25 mouse cellular contexts compared by ENCODE assay signal in genomic region chr13:71949859-71950258, GRCm38 (mm10). TPM values are rescaled to one million over a fixed set of nuclear protein-coding genes. Genes with fewer than 3 reads are reported as not detected.
DNase-seq lines count a peak whose midpoint lies in the region; ATAC-seq and TF ChIP-seq lines count a peak whose summit lies in the region.
"Had no signal": no experiment of that assay in that cellular context is flagged by ENCODE, and none has a peak within 500 bp of the region (broad histone marks: within the 10 kb centered on the region; RNA-seq: fewer than 3 reads in every experiment).

No protein-coding gene starts in this region.

- no peak for TF ChIP-seq CTCF in lung, postnatal 0 days (IDR thresholded peaks at IDR 0.05)

- H3K4me2 ChIP-seq in kidney, embryonic 14.5 days (replicated peaks; ENCODE audit: low read depth, low read length): no peak overlapping the region
- H3K4me2 ChIP-seq in lung, postnatal 0 days (replicated peaks; ENCODE audit: low read depth, low read length): no peak overlapping the region
- H3K4me2 ChIP-seq: hindbrain, embryonic 12.5 days; limb, embryonic 15.5 days; neural tube, embryonic 15.5 days had no signal

- H3K27ac ChIP-seq in kidney, embryonic 14.5 days (ENCODE audit: low read depth, low read length): no peak overlapping the region
- no peak overlapping the region for H3K27ac ChIP-seq in lung, postnatal 0 days (ENCODE audit: low read length)
- H3K27ac ChIP-seq: embryonic facial prominence, embryonic 10.5 days; forebrain, embryonic 10.5 days; hindbrain, embryonic 12.5 days; left cerebral cortex, adult 2 months; limb, embryonic 15.5 days; liver, embryonic 14.5 days; midbrain, embryonic 10.5 days; neural tube, embryonic 15.5 days had no signal

- H3K27me3 ChIP-seq in kidney, embryonic 14.5 days (ENCODE audit: control insufficient read depth, insufficient read depth, low read length): peaks cover 54% of the 10 kb centered on the region
- no peaks in the 10 kb centered on the region for H3K27me3 ChIP-seq in lung, postnatal 0 days (replicated peaks; ENCODE audit: insufficient read depth, low read length)
- H3K27me3 ChIP-seq: CH12.LX had no signal

- no peak overlapping the region for H3K4me3 ChIP-seq in kidney, embryonic 14.5 days (ENCODE audit: low read length)
- H3K4me3 ChIP-seq in lung, postnatal 0 days (ENCODE audit: low read depth, low read length): no peak overlapping the region
- H3K4me3 ChIP-seq: embryonic facial prominence, embryonic 10.5 days; forebrain, embryonic 10.5 days; hindbrain, embryonic 12.5 days; left cerebral cortex, adult 2 months; limb, embryonic 15.5 days; midbrain, embryonic 10.5 days; neural tube, embryonic 15.5 days had no signal

- peak; percentile 60 to 67 for DNase-seq in kidney, adult 8-10 months
- DNase-seq in kidney, postnatal 36 days: peak; percentile 74 to 78
- peak; percentile 62 for DNase-seq in lung, postnatal 0 days (ENCODE audit: low spot score)
- DNase-seq in thymus, postnatal 36 days: no peak
- DNase-seq in layer of hippocampus, postnatal 36 days: no peak
- no peak for DNase-seq in layer of hippocampus, adult 9-10 months (ENCODE audit: low spot score)
- DNase-seq: adrenal gland, adult 2 months; B cell, adult 2 months; cerebellum, adult 11 months; cerebellum, adult 9-11 months; forebrain, postnatal 0 days; gastrocnemius, postnatal 25 days; left cerebral cortex, postnatal 4 days had no signal

- no peak for ATAC-seq in kidney, embryonic 14.5 days (ENCODE audit: low FRiP score, low TSS enrichment)
- ATAC-seq in lung, postnatal 0 days: peak; percentile 78
- ATAC-seq: forebrain, postnatal 0 days; intestine, postnatal 0 days had no signal

- no peak overlapping the region for H3K9ac ChIP-seq in kidney, embryonic 14.5 days (ENCODE audit: low read depth, low read length)
- H3K9ac ChIP-seq in lung, postnatal 0 days (replicated peaks; ENCODE audit: low read depth): no peak overlapping the region
- H3K9ac ChIP-seq: forebrain, postnatal 0 days; hindbrain, embryonic 12.5 days; limb, embryonic 15.5 days; liver, embryonic 14.5 days; neural tube, embryonic 15.5 days had no signal

- no peak for TF ChIP-seq EP300 in lung, postnatal 0 days (IDR thresholded peaks at IDR 0.05)

- no peaks in the 10 kb centered on the region for H3K4me1 ChIP-seq in kidney, embryonic 14.5 days (ENCODE audit: control insufficient read depth, insufficient read depth, low read length)
- H3K4me1 ChIP-seq in lung, postnatal 0 days (ENCODE audit: insufficient read depth, low read depth, low read length): no peaks in the 10 kb centered on the region
- H3K4me1 ChIP-seq: limb, embryonic 15.5 days had no signal

- no peaks in the 10 kb centered on the region for H3K9me3 ChIP-seq in kidney, embryonic 14.5 days (ENCODE audit: control insufficient read depth, low read length)
- H3K9me3 ChIP-seq in lung, postnatal 0 days (ENCODE audit: low read length): no peaks in the 10 kb centered on the region
- H3K9me3 ChIP-seq: embryonic facial prominence, embryonic 10.5 days; forebrain, embryonic 10.5 days; hindbrain, embryonic 12.5 days; limb, embryonic 15.5 days; midbrain, embryonic 10.5 days; neural tube, embryonic 15.5 days had no signal

- WGBS in kidney, embryonic 14.5 days: 57% methylated on average over 5 of the region's 5 CpGs
- WGBS in lung, postnatal 0 days: 34% methylated on average over 5 of the region's 5 CpGs

- H3K36me3 ChIP-seq in kidney, embryonic 14.5 days (ENCODE audit: control insufficient read depth, insufficient read depth, low read length): no peaks in the 10 kb centered on the region
- H3K36me3 ChIP-seq in lung, postnatal 0 days (ENCODE audit: insufficient read depth, low read length): no peaks in the 10 kb centered on the region
- H3K36me3 ChIP-seq: embryonic facial prominence, embryonic 10.5 days; forebrain, embryonic 10.5 days; G1E; hindbrain, embryonic 12.5 days; limb, embryonic 15.5 days; neural tube, embryonic 15.5 days had no signal

RNA-seq across cellular contexts. Expression of gene Irx1, which starts 13.7 kb away (rescaled TPM):
- 2.1 and 3.5 TPM in 2 replicates for polyA plus RNA-seq in kidney, embryonic 14.5 days (2014; fragmentation: Nextera tagmentation; extraction: Ambion mirVana)
- polyA plus RNA-seq in lung, postnatal 0 days (2015; fragmentation: Nextera tagmentation; extraction: Ambion mirVana): 19.3 and 20.6 TPM in 2 replicates
- total RNA-seq in layer of hippocampus, postnatal 36 days (2021): under 1 TPM in 1 of 2 experiments, not detected in 1; 0.20 TPM
- total RNA-seq: adrenal gland, adult 2 months; CH12.LX; G1E; gastrocnemius, postnatal 25 days had no signal
- polyA plus RNA-seq: G1E; intestine, postnatal 0 days had no signal

Comparison
In these comparisons a context has a peak if more than half of its experiments do, and no peak if none do; other contexts are left out.
1. DNase-seq: peak in kidney, adult 8-10 months (2 of 2), kidney, postnatal 36 days (2 of 2) and lung, postnatal 0 days (single experiment); none in thymus, postnatal 36 days (0 of 2), layer of hippocampus, postnatal 36 days (0 of 2) and layer of hippocampus, adult 9-10 months (single experiment).